Mouse (Mus musculus) T-helper 1 cell (primary cell): ENCODE measurements at regions not wholly inside any gene's neighbourhood (a gene's known extent, or its start where the extent isn't known, plus 50 kb on each side); places are given as distances from the start of the nearest gene placed in this dataset.

ENCODE experiments used
- in situ Hi-C: fragments of 300-600 bp; cut with MboI, MseI; formaldehyde crosslinking; loops from one replicate; pipeline ENCODE4 v1.15.1; 2025; ENCODE audit warnings: high pct_unique_total_duplicates

DNA sequence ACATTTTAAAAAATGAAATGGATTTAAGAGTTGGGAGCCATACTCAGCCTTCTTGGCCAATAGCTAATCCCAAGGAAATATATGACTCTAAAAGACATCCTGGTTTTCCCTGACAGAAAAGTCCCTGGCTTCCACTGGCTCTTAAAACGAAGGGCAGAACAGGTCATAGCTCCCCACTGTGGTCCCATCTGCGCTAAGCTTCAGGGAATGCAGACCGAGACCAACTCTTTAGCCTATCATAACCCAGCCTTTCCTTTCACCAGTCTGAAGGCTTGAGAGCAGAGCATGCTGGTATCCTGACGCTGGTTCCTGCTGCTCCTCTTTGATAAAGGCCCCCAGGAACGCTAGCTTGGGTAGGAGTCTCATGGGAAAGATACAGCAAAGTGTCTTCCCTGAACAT is 214.8 kb downstream of the Etaa1 start:
- in situ Hi-C loops, result no loop called here

DNA sequence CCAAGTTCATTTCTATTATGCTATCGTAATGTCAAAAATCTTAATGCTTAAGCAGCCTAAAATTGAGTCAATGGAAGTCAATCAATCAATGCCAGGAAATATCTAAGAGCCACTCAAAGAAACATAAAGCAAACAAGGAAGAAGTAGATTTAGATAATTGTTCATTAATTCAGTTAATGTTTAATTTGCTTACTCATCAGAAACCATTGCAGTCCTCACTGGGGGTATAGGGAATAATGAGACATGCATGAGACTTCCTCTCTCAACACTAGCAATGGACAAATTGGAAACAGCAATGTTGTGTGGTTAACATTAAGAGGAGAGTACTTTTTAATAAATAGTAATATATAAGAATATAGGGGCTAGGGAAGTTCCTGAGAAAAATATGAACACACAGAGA is 209.9 kb downstream of the Etaa1 start:
- in situ Hi-C loops, result no loop called here

DNA sequence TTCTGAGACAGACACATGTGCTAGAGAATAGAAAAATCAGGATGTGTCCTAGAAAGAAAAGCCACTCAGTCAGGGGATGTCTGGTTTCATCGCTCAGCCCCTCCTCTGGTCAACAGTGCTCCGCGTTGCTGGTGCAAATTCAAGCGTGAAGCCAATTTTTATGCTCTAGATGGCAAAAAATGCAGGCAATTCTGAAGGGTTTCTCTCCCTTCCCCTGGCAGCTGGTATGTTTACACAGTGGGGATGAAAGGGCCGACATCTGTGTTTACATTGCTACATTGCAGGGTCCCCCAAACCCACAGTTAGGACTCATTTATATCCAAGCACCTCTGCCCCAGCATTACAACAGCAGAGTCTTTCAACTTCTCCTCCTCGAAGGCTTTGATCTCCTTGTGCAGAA is 203.3 kb downstream of the Etaa1 start:
- in situ Hi-C loops, result loop anchor here (10.0 kb wide), 1 partner anchor 826 kb away; no protein-coding TSS in a partner anchor

- in situ Hi-C loops, result loop anchor here (10.0 kb wide), 1 partner anchor 834 kb away; no protein-coding TSS in a partner anchor
These were observed 194.5 kb downstream of the Etaa1 start for GRCm38 (mm10) chr11:17759224-17759623.

- in situ Hi-C loops, result no loop called here
These were observed 190.3 kb downstream of the Etaa1 start for GRCm38 (mm10) chr11:17763411-17763810.

GRCm38 (mm10) chr11:17764146-17764545 is 189.5 kb downstream of the Etaa1 start:
- in situ Hi-C loops, result no loop called here

DNA sequence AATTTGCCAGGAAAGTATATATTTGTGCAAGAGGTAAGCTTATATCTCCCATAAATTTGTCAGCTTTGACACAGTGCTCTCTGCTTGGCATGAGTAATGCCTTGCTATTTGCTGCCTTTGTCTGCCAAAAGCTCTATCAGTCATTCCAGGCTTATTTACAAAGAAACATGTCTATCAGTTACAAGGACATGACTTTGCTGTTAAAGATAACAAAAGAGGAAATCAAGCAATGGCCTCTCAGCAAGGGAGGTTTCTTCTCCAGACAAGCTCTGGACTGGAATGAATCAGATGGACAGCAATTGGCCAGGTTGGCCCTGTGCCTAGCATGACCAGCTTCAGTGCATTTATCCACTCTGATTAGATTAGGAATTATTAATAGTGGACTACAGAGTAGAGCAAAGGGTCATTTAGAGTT is 185.3 kb downstream of the Etaa1 start:
- in situ Hi-C loops, result no loop called here

DNA sequence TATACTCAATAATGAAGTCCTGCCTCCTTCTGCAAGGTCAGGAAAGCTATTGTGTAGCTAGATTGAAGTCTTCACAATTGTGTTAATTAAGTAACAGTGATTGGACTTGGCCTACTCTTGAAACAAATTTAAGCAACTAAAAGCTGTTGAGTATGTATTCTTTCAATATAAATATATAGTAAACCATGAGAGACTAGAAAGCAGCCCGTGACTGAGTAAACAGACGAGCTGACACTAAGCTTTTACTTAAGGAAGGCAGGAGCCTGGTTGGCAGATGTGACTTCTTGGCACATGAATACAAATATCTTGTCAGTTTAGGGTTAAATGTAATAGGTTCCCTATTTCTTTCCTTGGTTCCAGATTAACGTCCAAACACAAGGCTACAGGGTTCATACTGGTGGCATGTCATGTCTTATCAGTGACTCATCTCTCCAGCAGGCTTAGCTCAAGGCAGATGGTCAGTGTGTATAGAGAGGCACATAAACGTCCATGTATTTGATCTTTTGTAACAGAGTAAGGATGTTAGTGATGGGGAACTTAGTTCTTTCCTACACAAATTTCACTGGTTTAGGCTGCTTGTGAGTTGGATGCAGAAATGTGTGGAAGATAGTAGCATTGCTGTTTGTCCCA is 184.7 kb downstream of the Etaa1 start:
- in situ Hi-C loops, result no loop called here

- in situ Hi-C loops, result no loop called here
These were observed 156.0 kb downstream of the Etaa1 start for GRCm38 (mm10) chr11:17797632-17798031.

DNA sequence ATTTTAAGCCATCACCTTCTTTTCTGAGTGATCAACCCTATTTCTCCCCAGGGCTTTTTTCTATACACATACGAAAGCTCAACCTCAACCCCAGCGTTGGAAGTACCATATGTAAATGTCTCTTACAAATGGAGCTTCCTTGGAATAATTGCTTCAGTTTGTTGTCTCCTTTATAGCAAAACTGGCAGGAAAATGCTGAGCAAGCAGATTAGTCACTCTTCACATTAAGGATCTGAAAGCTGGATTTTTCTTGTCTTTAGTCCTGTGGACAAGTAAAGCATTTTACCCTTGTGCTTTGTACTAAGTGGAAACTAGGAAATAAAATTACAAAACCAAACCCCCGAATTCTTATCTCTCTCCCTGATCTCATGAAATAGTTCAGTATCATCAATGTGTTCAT is 145.8 kb downstream of the Etaa1 start:
- in situ Hi-C loops, result no loop called here

DNA sequence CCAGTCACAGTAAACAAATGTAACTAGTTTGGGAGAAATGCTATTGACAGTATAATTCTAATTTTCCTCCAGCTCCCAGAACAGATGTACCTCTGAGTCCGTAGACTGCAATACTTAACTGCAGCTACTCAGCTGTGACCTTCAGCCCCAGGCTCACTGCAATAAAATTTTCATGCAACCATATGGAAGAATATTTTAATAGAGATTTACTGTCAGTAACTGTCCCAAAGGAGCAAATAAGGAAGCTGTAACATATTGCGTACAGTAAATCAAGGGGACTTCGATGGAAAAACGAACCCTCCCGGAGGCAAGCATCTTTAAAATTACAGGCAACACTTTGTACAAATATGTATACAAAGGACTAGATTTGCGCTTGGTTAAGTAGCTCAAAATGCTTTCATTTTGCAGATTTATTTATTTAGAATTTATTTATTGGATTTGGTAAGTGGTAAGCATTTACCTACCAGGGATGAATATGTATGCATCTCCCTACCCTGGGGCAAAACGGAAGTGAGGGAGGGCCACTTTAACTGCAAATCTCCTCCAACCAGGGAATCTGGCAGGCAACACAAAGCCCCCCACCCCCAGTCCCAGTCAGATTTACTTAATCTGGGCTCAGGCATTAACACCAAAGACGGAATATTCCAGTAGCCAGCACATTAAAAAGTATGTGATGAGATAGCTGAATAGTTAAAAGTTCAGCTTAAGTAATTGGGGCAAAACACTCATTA is 141.7 kb downstream of the Etaa1 start:
- in situ Hi-C loops, result no loop called here

DNA sequence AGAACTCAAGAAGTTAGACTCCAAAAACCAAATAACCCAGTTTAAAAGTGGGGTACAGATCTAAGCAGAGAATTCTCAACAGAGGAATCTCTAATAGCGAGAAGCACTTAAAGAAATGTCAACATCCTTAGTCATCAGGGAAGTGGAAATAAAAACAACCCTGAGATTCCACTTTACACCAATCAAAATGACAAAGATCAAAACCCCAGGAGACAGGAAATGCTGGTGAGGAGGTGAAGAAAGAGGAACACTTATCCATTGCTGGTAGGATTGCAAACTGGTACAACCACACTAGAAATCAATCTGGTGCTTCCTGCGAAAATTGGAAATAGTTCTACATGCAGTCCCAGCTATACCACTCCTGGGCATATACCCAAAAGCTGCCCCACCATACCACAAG is 111.0 kb downstream of the Etaa1 start:
- in situ Hi-C loops, result no loop called here

- in situ Hi-C loops, result no loop called here
These were observed 101.3 kb downstream of the Etaa1 start for GRCm38 (mm10) chr11:17852405-17852804.

GRCm38 (mm10) chr11:17853246-17853804 is 100.3 kb downstream of the Etaa1 start:
- in situ Hi-C loops, result no loop called here

- in situ Hi-C loops, result no loop called here
These were observed 99.8 kb downstream of the Etaa1 start for GRCm38 (mm10) chr11:17853832-17854231.

DNA sequence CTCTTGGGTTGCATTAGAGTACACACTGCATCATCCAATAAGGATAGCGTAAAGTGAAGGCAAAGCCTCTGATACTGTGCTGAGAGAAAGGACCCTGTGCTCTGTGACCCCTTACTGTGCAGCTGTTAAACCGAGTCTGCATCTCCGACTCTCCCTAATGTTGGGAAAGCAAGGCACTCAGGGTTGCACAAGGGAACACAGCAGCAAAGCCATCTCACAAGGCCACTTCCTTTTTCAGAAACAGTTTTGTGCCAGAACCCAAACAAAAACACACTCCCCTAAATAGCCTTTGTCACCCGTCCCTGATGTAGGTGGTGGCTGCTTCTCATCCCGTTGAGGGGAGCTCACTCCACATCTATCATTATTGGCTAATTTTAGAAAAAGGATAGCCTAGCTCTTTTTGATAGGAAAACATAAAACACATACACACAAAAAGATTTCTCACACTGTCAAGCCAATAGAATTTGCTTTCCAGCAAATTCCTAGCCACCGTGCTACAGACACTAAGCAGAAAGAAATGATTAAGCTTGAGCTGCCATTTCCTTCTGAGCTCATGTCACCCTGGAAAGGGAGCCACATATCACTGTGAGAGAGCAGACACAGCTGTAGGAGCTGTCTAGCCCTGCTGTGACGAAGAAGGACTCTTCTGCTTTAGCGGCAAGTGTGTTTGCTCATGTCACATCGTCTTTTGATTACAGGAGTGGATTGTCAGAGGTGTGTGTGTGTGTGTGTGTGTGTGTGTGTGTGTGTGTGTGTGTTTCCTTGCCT is 94.1 kb downstream of the Etaa1 start:
- in situ Hi-C loops, result no loop called here

GRCm38 (mm10) chr11:17864833-17865397 is 88.8 kb downstream of the Etaa1 start:
- in situ Hi-C loops, result no loop called here

GRCm38 (mm10) chr11:17870690-17871089 is 83.0 kb downstream of the Etaa1 start:
- in situ Hi-C loops, result no loop called here

- in situ Hi-C loops, result no loop called here
These were observed 81.8 kb downstream of the Etaa1 start for GRCm38 (mm10) chr11:17871920-17872319.

DNA sequence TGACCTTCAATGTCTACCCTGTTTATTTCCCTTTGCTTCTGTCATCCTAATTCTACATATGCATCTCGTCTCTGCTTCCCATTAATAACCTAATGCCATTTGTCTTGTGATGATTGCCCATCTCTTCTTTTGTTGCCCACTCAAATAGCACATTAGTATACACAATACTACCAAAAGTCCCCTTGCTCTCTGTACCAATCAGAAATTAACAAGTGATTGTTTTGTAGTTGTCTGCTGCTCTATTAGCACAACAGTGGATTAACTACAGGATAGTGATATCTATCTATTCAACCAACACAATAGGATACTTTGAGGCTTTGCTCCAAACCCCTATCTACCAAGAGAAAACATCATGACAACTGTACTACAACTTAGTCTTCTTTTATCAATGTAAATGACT is 70.4 kb downstream of the Etaa1 start:
- in situ Hi-C loops, result no loop called here
